Mouse (Mus musculus) kidney, adult 8-10 months (tissue): Measurements from ENCODE around the gene Prrg2.
"Not testable (repeated sequence)": the region's sequence is repeated elsewhere in the genome, so short reads cannot be mapped to it uniquely, and the experiment has no call there.

Experiments
- DNase-seq, 2 experiments: peaks; one replicate each; pipeline ENCODE4 v3.0.0; 2022

The Prrg2 gene

DNA sequence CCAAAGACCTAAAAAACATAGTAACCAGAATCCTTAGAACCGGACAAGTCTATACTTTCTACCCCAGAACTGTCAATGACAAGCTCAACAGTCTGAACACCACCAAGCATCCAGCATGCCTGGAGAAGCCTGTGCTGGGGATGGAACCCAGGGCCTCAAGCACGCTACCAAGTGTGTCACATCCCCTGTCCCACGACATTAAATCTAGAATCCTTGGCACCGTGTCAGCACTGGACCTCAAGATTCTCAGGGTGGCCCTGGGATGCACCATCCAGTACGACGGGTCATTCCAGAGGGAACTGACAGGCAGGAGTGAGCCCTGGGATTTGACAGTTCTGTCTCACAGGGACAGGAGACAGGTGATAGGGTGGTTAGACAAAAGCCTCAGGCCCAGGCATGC, 32.5 kb downstream of the Prrg2 start:
- no peak for DNase-seq

GRCm38 (mm10) chr7:45028351-45028750, 34.1 kb downstream of the Prrg2 start:
- DNase-seq = no peak

DNA sequence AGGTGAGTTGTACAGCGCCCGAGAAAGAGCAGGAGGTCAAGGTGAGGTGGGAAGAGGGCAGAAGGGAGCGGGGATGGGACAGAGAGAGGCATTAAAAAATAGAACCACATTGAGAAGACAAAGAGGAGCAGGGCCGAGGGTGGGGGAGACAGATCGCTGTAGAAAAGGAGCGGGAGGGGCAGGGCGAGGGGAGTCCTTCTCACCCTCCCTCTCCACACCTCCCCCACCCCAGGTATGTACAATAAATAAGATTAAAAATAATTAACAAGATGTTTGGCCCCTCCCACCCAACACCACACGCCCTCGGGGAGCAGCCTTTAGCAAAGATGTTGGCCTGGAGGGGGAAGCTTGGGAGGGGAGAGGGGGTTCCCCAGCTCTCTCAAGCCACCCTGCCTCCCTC, 34.7 kb downstream of the Prrg2 start:
- DNase-seq = no peak

- no peak for DNase-seq
These were observed 36.2 kb downstream of the Prrg2 start for GRCm38 (mm10) chr7:45026256-45026655.

GRCm38 (mm10) chr7:45025601-45026220, 36.8 kb downstream of the Prrg2 start:
- DNase-seq = no peak

DNA sequence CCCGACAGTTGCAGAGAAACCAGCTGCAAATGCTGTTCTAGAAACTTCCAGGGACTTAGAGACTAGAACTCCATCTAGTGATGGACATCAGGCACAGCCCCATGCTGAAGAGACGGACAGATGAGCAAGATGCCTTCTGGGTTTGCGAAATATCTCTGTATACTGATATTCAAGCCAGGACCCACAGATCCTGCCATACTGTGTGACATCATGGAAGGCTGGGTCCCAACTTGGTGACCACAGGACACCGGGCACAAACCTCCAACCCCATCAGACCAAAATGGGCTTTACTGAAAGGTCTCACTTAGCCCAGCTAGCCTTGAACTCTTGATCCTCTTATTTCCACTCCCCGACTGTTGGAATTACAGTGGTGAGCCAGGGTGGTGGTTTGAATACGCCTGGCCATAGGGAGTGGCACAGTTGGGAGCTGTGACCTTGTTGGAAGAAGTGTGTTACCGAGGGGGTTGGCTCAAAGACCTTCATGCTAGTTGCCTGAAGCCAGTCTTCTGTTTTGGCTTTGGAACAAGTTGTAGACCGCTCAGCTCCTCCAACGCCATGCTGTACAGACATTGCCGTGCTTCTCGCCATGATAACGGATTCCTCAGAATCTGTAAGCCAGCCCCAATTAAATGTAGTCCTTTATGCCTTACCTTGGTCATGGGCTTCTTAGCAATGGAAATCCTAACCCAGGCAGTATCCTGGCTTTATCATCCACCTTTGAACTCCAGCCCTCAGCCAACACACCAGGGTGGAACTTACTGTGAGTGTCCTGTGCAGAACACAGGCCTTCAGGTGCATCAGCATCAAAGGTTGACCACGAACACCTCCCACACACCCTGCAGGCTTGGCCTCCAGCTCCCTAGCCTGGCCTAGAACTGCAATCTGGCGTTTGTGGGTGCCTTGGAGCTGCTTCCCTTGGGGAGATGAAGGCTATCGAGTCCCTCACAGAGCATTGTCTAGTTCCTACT, 37.9 kb downstream of the Prrg2 start:
- no peak for DNase-seq

DNA sequence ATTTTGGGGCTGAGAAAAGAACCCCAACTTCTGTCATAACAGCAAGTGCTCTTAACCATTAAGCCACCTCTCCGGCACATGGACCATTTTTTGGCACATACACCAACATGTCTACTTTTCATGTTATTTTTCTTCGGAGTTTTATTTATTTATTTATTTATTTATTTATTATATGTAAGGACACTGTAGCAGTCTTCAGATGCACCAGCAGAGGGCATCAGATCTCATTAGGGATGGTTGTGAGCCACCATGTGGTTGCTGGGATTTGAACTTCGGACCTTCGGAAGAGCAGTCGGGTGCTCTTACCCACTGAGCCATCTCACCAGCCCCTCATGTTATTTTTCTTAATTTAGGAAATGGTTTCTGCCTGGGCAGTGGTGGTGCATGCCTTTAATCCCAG, 38.8 kb downstream of the Prrg2 start:
- not testable (repeated sequence) for DNase-seq

GRCm38 (mm10) chr7:45020225-45020624, 42.3 kb downstream of the Prrg2 start:
- no peak for DNase-seq

- DNase-seq = peak; percentile 63 to 70
These were observed 43.4 kb downstream of the Prrg2 start for GRCm38 (mm10) chr7:45019031-45019571.

DNA sequence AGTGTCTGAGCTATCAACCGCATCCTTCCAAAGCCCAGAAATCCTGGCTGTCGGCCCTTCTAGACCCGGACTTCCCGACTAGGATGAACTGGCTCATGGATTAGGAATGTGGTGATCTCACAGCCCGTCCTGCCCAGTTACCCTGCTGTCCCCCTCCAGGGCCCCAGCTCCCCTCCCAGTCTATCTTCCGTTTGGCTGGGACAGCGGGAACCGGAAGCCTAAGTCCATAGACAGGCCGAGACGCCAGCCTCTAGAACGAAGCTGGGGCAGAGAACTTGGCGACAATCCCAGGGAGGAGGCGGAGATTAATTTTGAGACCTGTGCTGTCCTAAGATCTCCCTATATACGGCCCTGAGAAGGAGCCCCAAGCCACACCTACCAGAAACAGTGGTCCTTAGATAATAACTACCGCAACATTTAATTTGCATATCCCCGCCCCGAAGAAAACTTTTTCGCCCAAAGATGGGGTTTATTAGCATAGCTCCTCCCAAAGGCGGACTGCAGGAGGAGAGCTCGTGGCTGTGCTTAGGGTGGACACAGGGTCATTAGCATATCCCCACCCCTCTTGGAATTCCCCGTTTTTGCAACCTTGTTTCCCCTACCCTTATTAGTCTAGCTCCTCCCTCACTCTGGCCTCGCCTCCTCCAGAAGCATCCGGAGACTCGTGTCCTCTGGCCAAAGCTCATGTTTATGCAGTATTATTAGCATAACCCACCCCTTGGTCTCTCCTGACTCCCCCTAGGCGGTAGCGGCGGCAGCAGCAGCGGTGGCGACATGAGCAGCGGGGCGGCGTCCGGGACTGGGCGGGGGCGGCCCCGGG, 45.0 kb downstream of the Prrg2 start, which contains the start of gene Rras:
Gene Rras (plus strand): TSS at position 720 of the 820 bp plus-strand sequence.
- DNase-seq = peak; percentile 94 to 99

DNA sequence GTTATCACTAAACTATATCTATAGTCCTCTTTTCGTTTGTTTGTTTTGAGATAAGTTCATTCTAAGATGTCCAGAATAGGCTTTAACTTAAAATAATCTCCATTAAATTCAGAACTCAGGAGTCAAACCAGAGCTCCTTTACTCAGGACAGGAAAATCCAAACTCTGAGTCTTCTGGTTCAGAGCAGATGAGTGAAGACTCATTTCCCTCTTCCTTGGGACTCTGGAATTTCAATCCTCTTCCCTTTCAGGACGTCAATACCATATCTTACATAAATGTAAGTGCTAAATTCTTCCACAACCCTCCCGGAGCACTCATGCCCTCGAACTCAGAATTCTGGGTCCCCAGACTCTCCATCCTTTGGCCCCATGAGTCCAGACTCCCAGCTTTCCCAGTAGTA, 45.7 kb downstream of the Prrg2 start:
- DNase-seq = no peak

- DNase-seq = peak; percentile 100
These were observed 46.4 kb downstream of the Prrg2 start, which contains the start of gene Scaf1 for GRCm38 (mm10) chr7:45015957-45016612. Scaf1 (minus strand) TSS chr7:45016363.

- no peak for DNase-seq
These were observed 47.0 kb downstream of the Prrg2 start for GRCm38 (mm10) chr7:45015344-45015956.

GRCm38 (mm10) chr7:45014096-45014451, 48.4 kb downstream of the Prrg2 start:
- DNase-seq = no peak

DNA sequence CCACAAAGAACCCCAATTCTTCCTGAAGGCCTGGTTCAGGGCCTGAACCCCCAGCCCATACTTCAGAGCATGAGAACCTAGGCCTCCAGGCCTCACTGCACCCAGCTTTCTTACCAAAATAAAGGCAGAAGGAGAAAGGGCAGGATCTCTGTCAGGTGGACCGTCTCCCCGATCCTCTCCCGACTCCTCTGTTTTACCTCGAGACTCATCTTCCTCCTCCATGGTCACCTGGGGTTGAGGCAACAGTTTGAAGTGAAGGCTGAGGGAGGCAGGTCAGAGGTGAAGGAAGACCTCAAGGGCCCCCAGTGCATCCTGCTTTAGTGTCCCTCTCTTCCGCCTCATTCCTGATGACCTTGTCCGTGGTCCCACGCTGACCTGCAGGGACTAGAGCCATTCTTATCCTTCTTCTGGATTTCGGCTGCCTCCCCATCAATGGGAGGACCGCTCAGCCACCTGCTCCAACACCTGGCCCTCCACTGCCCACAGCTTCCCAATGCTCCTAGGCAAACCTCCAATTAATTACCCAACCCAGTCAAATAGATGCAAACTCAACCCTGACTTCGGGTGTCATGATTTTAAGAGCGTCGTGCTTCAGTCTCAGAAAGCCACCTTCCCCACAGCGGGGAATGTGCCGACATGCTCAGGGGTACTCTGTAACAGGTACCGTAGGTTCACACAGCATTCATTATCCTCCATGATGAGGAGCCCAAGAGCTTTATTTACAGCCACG, 48.9 kb downstream of the Prrg2 start:
- DNase-seq = no peak

DNA sequence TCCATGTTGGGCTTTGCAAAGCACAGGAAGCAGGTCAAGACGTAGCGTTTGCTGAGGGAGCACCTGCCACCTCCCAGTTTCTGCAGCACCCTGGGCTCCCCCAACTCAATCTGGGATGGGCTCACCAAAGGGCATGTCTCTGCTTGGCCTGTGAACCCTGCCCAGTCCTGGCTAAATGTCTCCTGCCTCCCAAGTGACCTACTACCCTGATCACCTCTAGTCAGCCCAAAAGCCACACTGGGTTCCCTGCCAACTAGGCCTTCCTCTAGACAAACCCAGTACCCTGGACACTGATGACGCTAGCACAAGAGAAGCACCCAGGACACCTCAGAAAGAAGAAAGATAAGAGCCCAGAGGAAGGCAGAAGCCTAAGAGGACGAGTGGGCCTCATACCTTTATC, 49.7 kb downstream of the Prrg2 start:
- DNase-seq = no peak

- no peak for DNase-seq
These were observed 50.5 kb downstream of the Prrg2 start for GRCm38 (mm10) chr7:45012011-45012410.

DNA sequence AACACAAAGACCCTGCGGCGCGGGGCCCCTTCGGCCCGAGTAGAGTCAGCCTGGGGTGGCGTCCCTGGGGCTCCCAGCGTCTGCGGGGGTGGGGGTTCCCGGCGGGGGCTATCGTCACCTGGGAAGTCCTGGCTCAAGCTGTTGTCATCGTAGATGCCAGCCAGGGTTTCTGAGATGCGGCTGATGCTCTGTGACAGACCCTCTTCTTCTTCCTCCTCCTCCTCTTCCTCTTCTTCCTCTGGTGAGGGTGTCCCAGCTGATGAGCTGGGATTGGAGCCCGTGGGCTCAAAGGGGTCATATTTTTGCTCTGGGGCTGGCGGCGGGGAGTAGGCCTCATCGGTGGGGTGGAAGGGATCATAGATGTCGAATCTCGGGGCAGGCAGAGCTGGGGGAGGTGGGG, 54.1 kb downstream of the Prrg2 start:
- no peak for DNase-seq

DNA sequence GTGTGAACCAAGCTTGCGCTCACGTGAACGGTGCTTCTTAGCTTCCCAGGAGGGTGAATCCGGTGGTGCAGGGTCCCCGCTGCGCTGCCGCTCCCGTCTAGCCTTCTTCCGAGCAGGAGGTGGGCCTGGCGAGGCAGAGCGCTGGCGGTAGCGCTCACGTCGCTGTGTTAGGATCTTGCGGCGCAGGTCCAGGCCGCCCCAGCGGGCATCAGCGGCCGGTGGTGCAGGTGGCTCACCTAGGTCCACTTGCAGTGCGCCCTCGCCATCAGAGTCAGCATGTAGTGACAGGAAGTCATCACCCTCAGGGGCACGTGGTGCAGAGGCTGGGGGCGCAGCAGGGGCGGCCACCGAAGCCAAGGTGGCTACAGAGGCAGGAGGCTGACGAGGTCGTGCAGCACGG, 54.6 kb downstream of the Prrg2 start:
- no peak for DNase-seq

DNA sequence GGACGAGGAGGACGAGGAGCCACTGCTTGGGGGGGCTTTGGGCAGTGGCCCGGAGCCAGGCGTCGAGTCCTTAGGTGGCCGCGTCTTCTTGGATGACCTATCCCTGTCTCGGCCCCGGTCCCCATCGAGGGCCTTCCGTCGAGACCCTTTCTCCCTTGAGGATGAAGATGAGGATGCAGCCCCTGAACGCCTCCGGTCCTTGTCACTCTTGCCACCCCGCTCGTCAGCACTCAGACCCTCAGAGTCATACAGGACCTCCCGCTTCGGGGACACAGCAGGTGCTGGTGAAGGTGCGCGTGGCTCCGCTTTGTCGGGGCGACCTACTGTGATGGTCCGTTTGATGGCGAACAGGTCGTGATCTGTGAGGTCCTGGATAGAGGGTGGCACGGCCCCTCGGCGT, 55.3 kb downstream of the Prrg2 start:
- no peak for DNase-seq

DNA sequence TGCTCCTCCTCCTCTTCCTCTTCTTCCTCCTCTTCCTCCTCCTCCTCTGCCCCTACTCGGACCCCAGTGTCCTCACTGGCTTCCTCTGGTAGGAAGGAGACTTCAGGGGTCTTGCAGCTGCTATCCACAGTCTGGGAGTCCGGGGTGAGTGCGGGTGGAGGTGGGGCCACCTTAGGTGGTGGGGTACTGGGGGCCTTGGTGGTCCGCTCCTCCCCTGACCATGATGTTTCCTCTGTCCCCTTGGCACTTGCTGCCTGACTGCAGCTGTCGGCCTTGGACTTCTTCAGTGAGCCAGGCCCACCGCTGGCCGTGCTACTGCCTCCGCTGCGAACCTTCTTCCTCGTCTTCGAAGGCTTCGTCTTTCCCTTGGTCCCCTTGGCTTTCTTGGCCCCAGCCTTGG, 56.0 kb downstream of the Prrg2 start:
- no peak for DNase-seq
